Mouse (Mus musculus) liver, adult 2 months (tissue): ENCODE data around the gene Rnf17. TPM values are rescaled to one million over a fixed set of nuclear protein-coding genes. Genes with fewer than 3 reads are reported as not detected.
A peak's percentile ranks its signal among the peaks of the same experiment; 100 is the strongest.

ENCODE experiments used
- DNase-seq: peaks from one replicate; pipeline ENCODE4 v3.0.0-alpha.2; 2011; ENCODE audit warnings: low read depth, low spot score; ENCODE audit errors: extremely low read depth
- H3K27ac ChIP-seq: fragments of 200-500 bp; replicated peaks from 2 replicates; pipeline ENCODE4 v1.5.1; 2012; ENCODE audit warnings: low read depth, mild to moderate bottlenecking, control low read depth, inconsistent platforms, low read length; ENCODE audit not compliant: insufficient read depth
- H3K27me3 ChIP-seq: fragments of 200-500 bp; 2 replicates; pipeline ENCODE4 v1.6.1; 2012; ENCODE audit warnings: mild to moderate bottlenecking, moderate library complexity, low read length, inconsistent platforms; ENCODE audit not compliant: control insufficient read depth, insufficient read depth
- H3K36me3 ChIP-seq: fragments of 200-500 bp; 2 replicates; pipeline ENCODE4 v1.6.1; 2012; ENCODE audit warnings: low read length, inconsistent platforms; ENCODE audit not compliant: control insufficient read depth, insufficient read depth
- H3K4me1 ChIP-seq: fragments of 200-500 bp; 2 replicates; pipeline ENCODE4 v1.6.1; 2011; ENCODE audit warnings: low read length; ENCODE audit not compliant: control insufficient read depth, insufficient read depth
- H3K4me3 ChIP-seq: fragments of 200-500 bp; 2 replicates; pipeline ENCODE4 v1.5.1; 2011; ENCODE audit warnings: low read depth, mild to moderate bottlenecking, control low read depth, low read length, moderate library complexity; ENCODE audit not compliant: insufficient read depth
- H3K79me2 ChIP-seq: fragments of 200-500 bp; 2 replicates; pipeline ENCODE4 v1.6.1; 2012; ENCODE audit warnings: inconsistent platforms, mild to moderate bottlenecking, low read length, moderate library complexity; ENCODE audit not compliant: control insufficient read depth, insufficient read depth
- H3K9ac ChIP-seq: fragments of 200-500 bp; 2 replicates; pipeline ENCODE4 v1.6.1; 2012; ENCODE audit warnings: low read depth, mild to moderate bottlenecking, control low read depth, inconsistent platforms, low read length
- CTCF ChIP-seq: fragments of 200-500 bp; IDR thresholded peaks from 2 replicates; pipeline ENCODE4 v1.5.1; 2011; ENCODE audit warnings: low read depth, low read length, control low read depth
- POLR2A ChIP-seq: fragments of 200-500 bp; IDR thresholded peaks from 2 replicates; pipeline ENCODE4 v1.6.1; 2011; ENCODE audit warnings: low read length, control low read depth; ENCODE audit not compliant: insufficient read depth; ENCODE audit errors: extremely low read depth
- WGBS: fragments of 180-500 bp; shearing (Covaris S2); methylation state at CpG from one replicate; pipeline ENCODE4 v1.1.7; 2018; 5-methylcytosine and 5-hydroxymethylcytosine counted together
- polyA plus RNA-seq: library from polyadenylated mRNA; depleted of rRNA; stranded (reverse); fragments of >200 nt; gene quantifications from 2 replicates; pipeline ENCODE4 v1.2.3, GENCODE M21; 2012
- total RNA-seq: library from RNA; depleted of rRNA; stranded (reverse); fragments of >200 nt; gene quantifications from 2 replicates; pipeline ENCODE4 v1.2.3, GENCODE M21; 2014

Gene Rnf17
- total and polyA plus RNA-seq, 2 experiments = 0.18 TPM; not detected in 1

DNA sequence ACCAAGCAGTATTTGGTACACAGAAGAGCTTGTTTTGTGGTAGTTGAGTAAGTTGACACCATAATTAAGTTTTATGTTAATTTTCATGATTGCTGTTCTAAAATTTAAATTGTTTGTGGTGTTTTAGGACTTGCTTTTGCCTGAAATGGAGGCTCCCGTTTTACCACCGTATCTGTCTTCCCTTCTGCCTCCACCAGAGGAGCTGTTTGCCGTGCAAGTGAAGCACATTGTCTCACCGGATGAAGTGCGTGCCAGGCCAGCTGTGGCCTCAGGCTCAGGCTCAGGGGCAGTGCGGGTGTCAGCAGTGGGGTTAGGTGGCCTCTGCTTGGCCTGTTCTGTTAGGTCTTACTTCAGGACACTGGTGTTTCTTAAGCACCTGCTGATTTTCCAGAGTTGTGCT, 109.7 kb downstream of the Rnf17 start:
- Histone ChIP-seq H3K4me3 (no peak overlapping the region), H3K4me1 (no peaks in the 10 kb centered on the region), H3K36me3 (no peaks in the 10 kb centered on the region), H3K79me2 (no peaks in the 10 kb centered on the region), H3K27me3 (no peaks in the 10 kb centered on the region), H3K27ac (no peak overlapping the region), H3K9ac (no peak overlapping the region)
- TF ChIP-seq CTCF = peak; percentile 67
- TF ChIP-seq POLR2A = no peak
- peak; percentile 20 for DNase-seq
- 29% methylated on average over 6 of the region's 6 CpGs for WGBS

DNA sequence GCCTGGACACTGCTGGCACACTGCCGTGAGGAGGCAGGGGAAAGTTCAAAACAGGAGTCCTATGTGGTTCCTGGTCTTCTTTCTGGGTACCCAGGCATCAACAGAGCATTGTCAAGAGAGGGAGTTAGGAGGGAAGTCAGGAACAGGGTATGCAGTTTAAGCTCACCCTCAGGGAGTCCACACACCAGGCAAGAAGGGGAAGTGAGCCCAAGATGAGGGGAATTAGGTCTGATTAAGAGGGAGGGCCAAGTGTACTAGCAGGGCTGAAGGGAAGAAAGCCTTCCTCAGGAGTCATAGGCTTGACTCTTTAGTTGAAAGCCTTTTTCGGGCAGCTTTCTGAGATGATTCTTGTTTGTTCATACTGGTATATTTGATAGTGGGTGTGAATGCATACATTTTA, 112.4 kb downstream of the Rnf17 start:
- no peaks in the 10 kb centered on the region for H3K4me1 ChIP-seq
- TF ChIP-seq POLR2A = no peak
- no peak for TF ChIP-seq CTCF
- WGBS = 88% methylated on average over 2 of the region's 2 CpGs

DNA sequence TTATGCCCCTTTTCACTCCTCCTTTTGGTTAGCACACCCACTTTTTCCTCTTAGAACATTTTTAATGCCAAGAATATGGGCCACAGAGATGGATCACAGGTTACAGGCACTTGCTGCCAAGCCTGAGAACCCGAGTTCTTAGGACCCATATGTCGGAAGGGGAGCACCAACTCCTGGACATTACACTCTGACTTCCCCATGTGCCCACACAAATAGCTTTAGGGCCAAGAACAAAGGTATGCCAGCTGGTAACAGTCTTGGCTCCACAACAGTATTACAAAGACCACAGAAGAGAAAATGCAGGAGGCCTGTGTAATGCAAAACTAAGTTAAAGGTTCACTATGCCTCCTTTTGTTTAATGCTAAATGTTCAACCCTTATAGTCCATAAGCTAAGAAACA, 128.4 kb downstream of the Rnf17 start:
- Histone ChIP-seq H3K4me3 (no peak overlapping the region), H3K9ac (no peak overlapping the region), H3K27ac (no peak overlapping the region), H3K36me3 (peaks cover 21% of the 10 kb centered on the region), H3K4me1 (no peaks in the 10 kb centered on the region), H3K79me2 (no peaks in the 10 kb centered on the region), H3K27me3 (no peaks in the 10 kb centered on the region)
- 90% methylated on average over 2 of the region's 2 CpGs for WGBS
- TF ChIP-seq POLR2A (no peak), CTCF (no peak)
- DNase-seq = no peak

More for the DNA sequence above, 112.4 kb downstream of the Rnf17 start:
- no peak overlapping the region for H3K27ac ChIP-seq
- H3K79me2 ChIP-seq = no peaks in the 10 kb centered on the region
- H3K27me3 ChIP-seq = no peaks in the 10 kb centered on the region
- no peak overlapping the region for H3K4me3 ChIP-seq
- no peak for DNase-seq
- no peaks in the 10 kb centered on the region for H3K36me3 ChIP-seq
- no peak overlapping the region for H3K9ac ChIP-seq

DNA sequence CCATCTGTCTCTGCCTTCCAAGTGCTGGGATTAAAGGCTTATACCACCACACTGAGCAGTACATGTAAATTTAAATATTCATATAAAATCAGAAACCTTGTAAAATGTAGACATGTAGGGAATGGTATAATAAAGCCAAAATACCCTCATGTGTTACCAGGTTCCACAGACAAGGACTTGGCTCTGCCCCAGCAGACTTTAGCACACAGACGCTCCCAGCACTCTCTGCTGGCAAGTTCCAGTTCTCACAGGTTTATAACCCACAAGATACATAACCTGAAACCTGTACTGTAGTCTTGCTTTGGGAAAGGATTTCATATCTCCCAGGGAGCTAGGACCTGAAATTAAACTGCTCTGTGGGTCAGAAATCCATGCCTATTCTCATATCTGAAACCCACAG, 142.6 kb downstream of the Rnf17 start:
- H3K79me2 ChIP-seq = no peaks in the 10 kb centered on the region
- no peaks in the 10 kb centered on the region for H3K27me3 ChIP-seq
- peaks cover 4% of the 10 kb centered on the region for H3K36me3 ChIP-seq
- no peak overlapping the region for H3K9ac ChIP-seq
- TF ChIP-seq POLR2A (no peak), CTCF (no peak)
- 53% methylated on average over 1 of the region's 1 CpGs for WGBS
- no peaks in the 10 kb centered on the region for H3K4me1 ChIP-seq
- no peak overlapping the region for H3K4me3 ChIP-seq
- no peak for DNase-seq
- H3K27ac ChIP-seq = no peak overlapping the region

DNA sequence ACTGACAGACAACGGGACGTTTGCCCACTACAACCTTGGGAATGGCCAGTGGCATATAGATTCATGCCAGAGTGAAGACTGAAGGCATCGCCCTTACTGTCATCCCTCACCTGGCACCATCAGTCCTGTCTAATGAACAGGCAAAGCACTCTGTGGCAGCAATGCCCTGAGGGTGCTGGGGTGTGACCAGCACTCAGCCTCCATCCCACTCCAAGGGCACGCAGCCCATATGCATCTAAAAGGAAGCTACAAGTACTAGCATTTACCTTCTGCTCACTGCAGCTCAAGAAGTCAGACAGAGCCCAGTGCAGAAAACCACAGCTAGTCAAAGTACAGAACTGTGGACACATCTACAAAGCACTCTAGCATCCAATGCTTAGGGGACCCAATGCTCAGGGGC, 143.1 kb downstream of the Rnf17 start:
- Histone ChIP-seq H3K27me3 (no peaks in the 10 kb centered on the region), H3K4me1 (no peaks in the 10 kb centered on the region), H3K4me3 (no peak overlapping the region), H3K36me3 (peaks cover 4% of the 10 kb centered on the region), H3K79me2 (no peaks in the 10 kb centered on the region), H3K9ac (no peak overlapping the region), H3K27ac (no peak overlapping the region)
- DNase-seq = no peak
- WGBS = 93% methylated on average over 4 of the region's 4 CpGs
- TF ChIP-seq POLR2A (no peak), CTCF (no peak)

DNA sequence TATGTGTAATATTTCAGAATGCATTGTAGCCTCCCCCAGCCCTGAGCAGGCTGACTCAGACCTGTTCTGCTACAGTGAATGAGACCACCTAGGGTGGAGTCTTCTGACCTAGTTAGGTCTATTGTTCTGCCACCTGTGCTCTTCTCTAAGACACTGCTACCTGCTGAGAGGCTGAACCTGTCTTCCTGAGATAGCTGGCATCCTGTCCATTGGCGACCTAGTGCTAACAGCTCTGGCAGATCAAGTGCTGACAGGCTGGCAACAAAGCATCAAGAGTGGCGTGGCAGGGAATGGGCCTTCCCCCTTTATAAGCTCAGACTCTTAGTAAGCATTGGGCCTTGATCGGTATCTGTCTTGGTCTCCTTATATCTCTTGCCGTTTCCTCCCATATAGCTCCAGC, 148.6 kb downstream of the Rnf17 start:
- TF ChIP-seq CTCF = no peak
- TF ChIP-seq POLR2A = no peak
- H3K27ac ChIP-seq = no peak overlapping the region
- H3K27me3 ChIP-seq = no peaks in the 10 kb centered on the region
- WGBS = 93% methylated on average over 4 of the region's 4 CpGs
- H3K4me1 ChIP-seq = no peaks in the 10 kb centered on the region
- peaks cover 14% of the 10 kb centered on the region for H3K36me3 ChIP-seq
- DNase-seq = no peak
- no peaks in the 10 kb centered on the region for H3K79me2 ChIP-seq
- H3K9ac ChIP-seq = no peak overlapping the region
- no peak overlapping the region for H3K4me3 ChIP-seq
